ENCODE assay signal across 11 mouse cellular contexts in the genomic region with DNA sequence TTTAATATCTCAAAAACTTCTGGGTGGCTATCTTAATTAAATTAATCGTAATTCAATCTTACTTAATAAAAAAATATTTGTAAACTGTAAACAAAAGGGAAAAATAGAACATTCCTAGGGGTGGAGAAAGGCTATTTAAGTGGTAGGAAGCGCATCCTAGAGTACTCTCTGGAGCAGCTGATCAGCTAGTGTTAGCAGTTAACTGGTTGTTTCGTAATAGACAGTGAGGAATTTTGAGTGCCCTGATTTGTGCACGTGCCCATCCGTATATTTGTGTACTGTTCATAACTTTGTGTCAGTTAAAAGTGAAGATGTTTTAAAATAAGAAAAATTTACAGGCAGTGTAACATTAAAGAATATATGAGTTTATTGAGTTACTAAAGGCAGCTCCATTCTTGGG.
DNase-seq lines count a peak whose midpoint lies in the region; ATAC-seq and TF ChIP-seq lines count a peak whose summit lies in the region.
"Had no signal": no experiment of that assay in that cellular context is flagged by ENCODE, and none has a peak within 500 bp of the region (broad histone marks: within the 10 kb centered on the region; RNA-seq: fewer than 3 reads in every experiment).

No protein-coding gene starts in this region.

- 56% methylated on average over 5 of the region's 5 CpGs for WGBS in heart, embryonic 16.5 days
- WGBS in embryonic facial prominence, embryonic 12.5 days = 59% methylated on average over 5 of the region's 5 CpGs
- 66% methylated on average over 5 of the region's 5 CpGs for WGBS in hindbrain, embryonic 11.5 days
- 67% methylated on average over 5 of the region's 5 CpGs for WGBS in midbrain, embryonic 10.5 days
- WGBS in cerebellum, adult 2 months = 29% methylated on average over 5 of the region's 5 CpGs

- H3K9me3 ChIP-seq in heart, embryonic 16.5 days (replicated peaks; ENCODE audit: control insufficient read depth, low read length) = 0 out of 2 replicates have a peak, but pooled peaks cover 3% of the 10 kb centered on the region
- H3K9me3 ChIP-seq in embryonic facial prominence, embryonic 12.5 days = no peaks in the 10 kb centered on the region
- H3K9me3 ChIP-seq in hindbrain, embryonic 11.5 days (ENCODE audit: control insufficient read depth, low read length) = no peaks in the 10 kb centered on the region
- H3K9me3 ChIP-seq in midbrain, embryonic 10.5 days (replicated peaks) = no peaks in the 10 kb centered on the region

- no peak for TF ChIP-seq CTCF in cerebellum, adult 2 months (IDR thresholded peaks at IDR 0.05; ENCODE audit: borderline replicate concordance, insufficient read depth, low read depth, low read length)

- no peak for DNase-seq in heart, postnatal 4 days
- no peak for DNase-seq in hindbrain, embryonic 11.5 days (ENCODE audit: low spot score)
- DNase-seq in midbrain, embryonic 10.5 days (ENCODE audit: low spot score) = no peak
- DNase-seq in cerebellum, adult 2 months = no peak
- DNase-seq in layer of hippocampus, adult 18-20 months (ENCODE audit: low spot score in 2 of 2) = no peak
- DNase-seq: right cerebral cortex, postnatal 14 days; thymus, adult 2 months had no signal

- peak overlapping the region; percentile 54 for H3K4me3 ChIP-seq in heart, embryonic 16.5 days (ENCODE audit: low read length)
- peak overlapping the region; percentile 38; the same call in 1 of the 2 replicates for H3K4me3 ChIP-seq in embryonic facial prominence, embryonic 12.5 days
- H3K4me3 ChIP-seq in hindbrain, embryonic 11.5 days (ENCODE audit: low read depth, low read length) = peak overlapping the region; percentile 36
- H3K4me3 ChIP-seq in midbrain, embryonic 10.5 days = peak overlapping the region; percentile 56
- no peak overlapping the region for H3K4me3 ChIP-seq in cerebellum, adult 2 months (replicated peaks; ENCODE audit: insufficient read depth, low read depth, low read length)

- no peak for ATAC-seq in heart, embryonic 16.5 days (replicated peaks; ENCODE audit: extremely low read depth, insufficient read depth, low FRiP score)
- no peak for ATAC-seq in embryonic facial prominence, embryonic 12.5 days (ENCODE audit: insufficient number of reproducible peaks, insufficient read depth, low FRiP score, low TSS enrichment)
- 0 out of 2 replicates have a peak, but pooled peaks have one; percentile 28 for ATAC-seq in hindbrain, embryonic 11.5 days (ENCODE audit: low FRiP score)
- no peak for ATAC-seq in megakaryocyte progenitor cell, adult 5-6 weeks (replicated peaks; ENCODE audit: poor library complexity)

- H3K27me3 ChIP-seq in heart, embryonic 16.5 days (ENCODE audit: control insufficient read depth, insufficient read depth, low read length) = no peaks in the 10 kb centered on the region
- H3K27me3 ChIP-seq in embryonic facial prominence, embryonic 12.5 days = 0 out of 2 replicates have a peak, but pooled peaks cover 7% of the 10 kb centered on the region
- H3K27me3 ChIP-seq in hindbrain, embryonic 11.5 days (ENCODE audit: control insufficient read depth, insufficient read depth, low read length) = no peaks in the 10 kb centered on the region; the same call in 1 of the 2 replicates
- peaks cover 32% of the 10 kb centered on the region for H3K27me3 ChIP-seq in midbrain, embryonic 10.5 days (ENCODE audit: low read depth, poor library complexity, severe bottlenecking)
- no peaks in the 10 kb centered on the region for H3K27me3 ChIP-seq in cerebellum, adult 2 months (ENCODE audit: control insufficient read depth, insufficient read depth, low read length)

- H3K36me3 ChIP-seq in heart, embryonic 16.5 days (ENCODE audit: control insufficient read depth, insufficient read depth) = no peaks in the 10 kb centered on the region
- H3K36me3 ChIP-seq in embryonic facial prominence, embryonic 12.5 days = no peaks in the 10 kb centered on the region
- H3K36me3 ChIP-seq in hindbrain, embryonic 11.5 days (ENCODE audit: control insufficient read depth, insufficient read depth, low read length) = no peaks in the 10 kb centered on the region
- H3K36me3 ChIP-seq in midbrain, embryonic 10.5 days = no peaks in the 10 kb centered on the region

- no peak overlapping the region for H3K9ac ChIP-seq in heart, embryonic 16.5 days (ENCODE audit: low read length)
- no peak overlapping the region for H3K9ac ChIP-seq in embryonic facial prominence, embryonic 12.5 days
- H3K9ac ChIP-seq in hindbrain, embryonic 11.5 days (ENCODE audit: low read depth, low read length) = 0 out of 2 replicates have a peak overlapping the region, but pooled peaks have one; percentile 43

- H3K4me2 ChIP-seq in heart, embryonic 16.5 days (ENCODE audit: low read depth, low read length) = peak overlapping the region; percentile 85
- H3K4me2 ChIP-seq in embryonic facial prominence, embryonic 12.5 days (replicated peaks) = peak overlapping the region; percentile 75
- peak overlapping the region; percentile 60; the same call in 1 of the 2 replicates for H3K4me2 ChIP-seq in hindbrain, embryonic 11.5 days (replicated peaks; ENCODE audit: low read depth, low read length)

- no peaks in the 10 kb centered on the region for H3K4me1 ChIP-seq in heart, embryonic 16.5 days (ENCODE audit: control insufficient read depth, insufficient read depth, low read length)
- H3K4me1 ChIP-seq in embryonic facial prominence, embryonic 12.5 days = no peaks in the 10 kb centered on the region
- no peaks in the 10 kb centered on the region for H3K4me1 ChIP-seq in hindbrain, embryonic 11.5 days (replicated peaks; ENCODE audit: control insufficient read depth, insufficient read depth, low read length)
- peaks cover 11% of the 10 kb centered on the region for H3K4me1 ChIP-seq in midbrain, embryonic 10.5 days
- H3K4me1 ChIP-seq in cerebellum, adult 2 months (ENCODE audit: control insufficient read depth, insufficient read depth, low read length) = no peaks in the 10 kb centered on the region

- TF ChIP-seq POLR2A in cerebellum, adult 2 months (IDR thresholded peaks at IDR 0.05; ENCODE audit: borderline replicate concordance, insufficient read depth, low read length) = no peak

- no peak overlapping the region for H3K27ac ChIP-seq in heart, embryonic 16.5 days (ENCODE audit: low read length)
- H3K27ac ChIP-seq in embryonic facial prominence, embryonic 12.5 days = no peak overlapping the region
- H3K27ac ChIP-seq in hindbrain, embryonic 11.5 days (ENCODE audit: low read depth, low read length) = no peak overlapping the region
- no peak overlapping the region for H3K27ac ChIP-seq in midbrain, embryonic 10.5 days (replicated peaks)
- H3K27ac ChIP-seq in cerebellum, adult 2 months (ENCODE audit: insufficient read depth, low read length) = no peak overlapping the region
- H3K27ac ChIP-seq: left cerebral cortex, adult 2 months had no signal
